Mouse (Mus musculus) kidney, postnatal 4 days (tissue): ENCODE results near the gene Gm13285.
A peak's percentile ranks its signal among the peaks of the same experiment; 100 is the strongest.
"Not testable (repeated sequence)": the region's sequence is repeated elsewhere in the genome, so short reads cannot be mapped to it uniquely, and the experiment has no call there.

Source experiments
- DNase-seq, 2 experiments: peaks; one replicate each; pipeline ENCODE4 v3.0.0; 2021; ENCODE audit warnings: mixed read lengths in 2 of 2

Gene Gm13285

DNA sequence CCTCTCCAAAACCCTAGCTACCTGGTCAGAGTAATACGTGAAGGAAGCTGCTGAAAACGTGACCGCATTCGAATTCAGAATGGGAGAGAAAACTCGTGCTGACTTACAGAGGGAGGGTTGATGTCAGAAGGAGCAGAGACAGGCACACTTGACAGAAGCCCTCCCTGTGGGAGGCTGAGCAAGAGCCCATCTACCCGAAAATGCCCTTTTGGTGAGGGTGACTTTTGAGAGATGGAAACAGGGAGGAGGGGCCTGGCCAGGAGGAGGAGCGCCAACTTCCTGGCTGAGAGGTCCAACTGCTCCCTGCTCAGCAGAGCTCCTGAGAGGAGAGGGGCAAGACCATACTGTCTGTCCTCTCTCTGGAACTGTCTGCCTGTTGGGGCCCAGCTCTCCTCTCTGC lies at the start of gene Gm13285:
Gm13285 (plus strand) TSS at position 301 of the 400 bp plus-strand sequence.
- not testable (repeated sequence) for DNase-seq

- no peak for DNase-seq
Measured at GRCm38 (mm10) chr4:88749926-88750325, 49.5 kb upstream of the Gm13285 start.

GRCm38 (mm10) chr4:88754818-88755340 lies 44.6 kb upstream of the Gm13285 start, which contains the start of gene Gm13271:
Gene Gm13271, plus strand, starts transcription at chr4:88754868.
- DNase-seq = peak; percentile 59 to 61

- DNase-seq = peak in 1 of 2 experiments; percentile 27
Measured at GRCm38 (mm10) chr4:88756581-88757513, 42.6 kb upstream of the Gm13285 start.

DNA sequence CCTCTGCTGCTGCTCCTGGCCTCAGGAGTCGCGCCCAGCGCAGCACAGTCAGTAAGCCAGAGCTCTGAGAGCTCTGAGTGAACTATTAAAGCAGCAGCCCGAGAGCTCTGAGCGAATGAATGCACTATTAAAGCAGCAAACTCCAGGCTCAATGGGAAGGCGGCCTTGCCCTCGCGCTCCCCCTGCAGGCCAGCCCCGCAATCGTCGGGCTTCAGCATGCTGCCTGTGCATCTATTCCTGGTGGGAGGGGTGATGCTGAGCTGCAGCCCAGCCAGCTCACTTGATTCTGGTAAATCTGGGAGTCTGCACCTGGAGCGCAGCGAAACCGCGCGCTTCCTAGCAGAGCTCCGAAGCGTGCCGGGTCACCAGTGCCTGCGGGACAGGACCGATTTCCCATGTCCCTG lies 41.8 kb upstream of the Gm13285 start:
- peak; percentile 87 to 91 for DNase-seq

DNA sequence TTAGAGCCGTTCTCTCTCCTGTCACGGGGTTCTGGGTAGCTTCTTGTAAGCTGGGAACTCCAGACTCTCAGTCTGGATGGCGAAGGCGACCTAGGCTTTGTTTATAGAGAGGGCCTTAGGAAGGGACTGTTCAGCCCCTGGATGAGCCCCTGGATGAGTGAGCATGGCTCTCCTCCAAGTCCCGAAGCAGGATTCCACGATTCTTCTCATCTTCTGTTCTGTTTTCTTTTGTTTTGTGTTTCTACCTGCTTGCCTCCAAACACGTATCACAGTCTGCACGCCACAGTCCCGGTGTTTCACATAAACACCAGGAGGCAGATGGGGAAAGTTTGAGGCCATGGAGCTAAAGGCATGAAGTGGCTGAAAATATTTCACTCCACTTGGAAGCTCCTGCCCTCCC lies 40.7 kb upstream of the Gm13285 start:
- DNase-seq = not testable (repeated sequence)

- peak; percentile 44 to 61 for DNase-seq
Measured at GRCm38 (mm10) chr4:88759610-88760268, 39.7 kb upstream of the Gm13285 start, which contains the start of gene Gm13283. Gene Gm13283, plus strand, starts transcription at chr4:88760119.

DNA sequence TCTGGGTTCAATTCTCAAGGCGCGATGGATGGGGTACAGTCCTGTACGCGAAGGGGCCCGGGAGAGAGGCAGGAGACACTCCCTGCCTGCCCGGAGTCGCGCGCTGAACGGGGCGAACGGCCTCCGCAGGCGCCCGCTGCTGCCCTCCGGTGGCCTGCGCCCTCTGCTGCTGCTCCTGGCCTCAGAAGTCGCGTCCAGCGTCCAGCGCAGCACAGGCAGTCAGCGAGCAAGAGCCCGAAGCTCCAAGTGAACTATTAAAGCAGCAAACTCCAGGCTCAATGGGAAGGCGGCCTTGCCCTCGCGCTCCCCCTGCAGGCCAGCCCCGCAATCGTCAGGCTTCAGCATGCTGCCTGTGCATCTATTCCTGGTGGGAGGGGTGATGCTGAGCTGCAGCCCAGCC lies 39.0 kb upstream of the Gm13285 start:
- DNase-seq = peak; percentile 80 to 89

DNA sequence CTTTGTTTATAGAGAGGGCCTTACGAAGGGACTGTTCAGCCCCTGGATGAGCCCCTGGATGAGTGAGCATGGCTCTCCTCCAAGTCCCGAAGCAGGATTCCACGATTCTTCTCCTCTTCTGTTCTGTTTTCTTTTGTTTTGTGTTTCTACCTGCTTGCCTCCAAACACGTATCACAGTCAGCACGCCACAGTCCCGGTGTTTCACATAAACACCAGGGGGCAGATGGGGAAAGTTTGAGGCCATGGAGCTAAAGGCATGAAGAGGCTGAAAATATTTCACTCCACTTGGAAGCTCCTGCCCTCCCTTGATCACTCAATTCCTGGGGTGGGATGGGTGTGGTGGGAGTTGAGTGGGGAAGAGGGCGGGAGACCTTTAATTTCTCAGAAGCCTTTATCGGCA lies 37.7 kb upstream of the Gm13285 start:
- peak; percentile 67 to 74 for DNase-seq

- peak in 1 of 2 experiments; percentile 22 for DNase-seq
Measured at GRCm38 (mm10) chr4:88762341-88762740, 37.1 kb upstream of the Gm13285 start.

DNA sequence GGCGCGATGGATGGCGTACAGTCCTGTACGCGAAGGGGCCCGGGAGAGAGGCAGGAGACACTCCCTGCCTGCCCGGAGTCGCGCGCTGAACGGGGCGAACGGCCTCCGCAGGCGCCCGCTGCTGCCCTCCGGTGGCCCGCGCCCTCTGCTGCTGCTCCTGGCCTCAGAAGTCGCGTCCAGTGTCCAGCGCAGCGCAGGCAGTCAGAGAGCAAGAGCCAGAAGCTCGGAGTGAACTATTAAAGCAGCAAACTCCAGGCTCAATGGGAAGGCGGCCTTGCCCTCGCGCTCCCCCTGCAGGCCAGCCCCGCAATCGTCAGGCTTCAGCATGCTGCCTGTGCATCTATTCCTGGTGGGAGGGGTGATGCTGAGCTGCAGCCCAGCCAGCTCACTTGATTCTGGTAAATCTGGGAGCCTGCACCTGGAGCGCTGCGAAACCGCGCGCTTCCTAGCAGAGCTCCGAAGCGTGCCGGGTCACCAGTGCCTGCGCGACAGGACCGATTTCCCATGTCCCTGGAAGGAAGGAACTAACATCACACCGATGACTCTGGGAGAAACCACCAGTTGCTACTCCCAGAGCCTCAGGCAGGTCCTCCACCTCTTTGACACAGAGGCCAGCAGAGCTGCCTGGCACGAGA lies 36.0 kb upstream of the Gm13285 start:
- DNase-seq = peak; percentile 55 to 78

GRCm38 (mm10) chr4:88773534-88773933 lies 25.9 kb upstream of the Gm13285 start, which contains the start of gene Gm13290:
Gene Gm13290, plus strand, starts transcription at chr4:88773834.
- DNase-seq = not testable (repeated sequence)

DNA sequence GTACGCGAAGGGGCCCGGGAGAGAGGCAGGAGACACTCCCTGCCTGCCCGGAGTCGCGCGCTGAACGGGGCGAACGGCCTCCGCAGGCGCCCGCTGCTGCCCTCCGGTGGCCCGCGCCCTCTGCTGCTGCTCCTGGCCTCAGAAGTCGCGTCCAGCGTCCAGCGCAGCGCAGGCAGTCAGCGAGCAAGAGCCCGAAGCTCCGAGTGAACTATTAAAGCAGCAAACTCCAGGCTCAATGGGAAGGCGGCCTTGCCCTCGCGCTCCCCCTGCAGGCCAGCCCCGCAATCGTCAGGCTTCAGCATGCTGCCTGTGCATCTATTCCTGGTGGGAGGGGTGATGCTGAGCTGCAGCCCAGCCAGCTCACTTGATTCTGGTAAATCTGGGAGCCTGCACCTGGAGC lies 22.8 kb upstream of the Gm13285 start, which contains the start of gene Gm13289:
Gm13289 (plus strand) TSS at position 301 of the 400 bp plus-strand sequence.
- DNase-seq = not testable (repeated sequence)

- DNase-seq = not testable (repeated sequence)
Measured at GRCm38 (mm10) chr4:88779550-88779949, 19.9 kb upstream of the Gm13285 start, which contains the start of gene Gm13272. Gene Gm13272, plus strand, starts transcription at chr4:88779850.

DNA sequence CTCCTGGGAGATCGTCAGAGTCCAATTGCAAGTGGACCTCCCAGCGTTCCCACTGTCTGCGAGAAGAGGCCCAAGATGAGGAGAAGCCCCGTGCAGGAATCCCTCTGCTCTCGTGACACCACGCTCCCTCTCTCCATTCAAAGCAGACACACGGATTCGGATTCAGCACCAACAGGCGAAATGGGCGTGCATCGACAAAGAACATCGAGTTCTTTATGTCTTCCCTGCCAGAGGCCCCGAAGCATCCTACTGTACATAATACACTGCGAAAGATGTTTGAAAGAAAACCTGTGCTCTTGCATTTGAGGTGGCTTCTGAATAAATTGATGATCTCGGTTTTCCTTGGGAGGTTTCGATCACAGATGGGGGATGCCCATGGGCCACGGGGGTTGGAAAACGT lies 19.1 kb upstream of the Gm13285 start:
- DNase-seq = not testable (repeated sequence)

DNA sequence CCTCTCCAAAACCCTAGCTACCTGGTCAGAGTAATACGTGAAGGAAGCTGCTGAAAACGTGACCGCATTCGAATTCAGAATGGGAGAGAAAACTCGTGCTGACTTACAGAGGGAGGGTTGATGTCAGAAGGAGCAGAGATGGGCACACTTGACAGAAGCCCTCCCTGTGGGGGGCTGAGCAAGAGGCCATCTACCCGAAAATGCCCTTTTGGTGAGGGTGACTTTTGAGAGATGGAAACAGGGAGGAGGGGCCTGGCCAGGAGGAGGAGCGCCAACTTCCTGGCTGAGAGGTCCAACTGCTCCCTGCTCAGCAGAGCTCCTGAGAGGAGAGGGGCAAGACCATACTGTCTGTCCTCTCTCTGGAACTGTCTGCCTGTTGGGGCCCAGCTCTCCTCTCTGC lies 17.6 kb upstream of the Gm13285 start, which contains the start of gene Ifnz:
Ifnz (plus strand) TSS at position 301 of the 400 bp plus-strand sequence.
- not testable (repeated sequence) for DNase-seq

DNA sequence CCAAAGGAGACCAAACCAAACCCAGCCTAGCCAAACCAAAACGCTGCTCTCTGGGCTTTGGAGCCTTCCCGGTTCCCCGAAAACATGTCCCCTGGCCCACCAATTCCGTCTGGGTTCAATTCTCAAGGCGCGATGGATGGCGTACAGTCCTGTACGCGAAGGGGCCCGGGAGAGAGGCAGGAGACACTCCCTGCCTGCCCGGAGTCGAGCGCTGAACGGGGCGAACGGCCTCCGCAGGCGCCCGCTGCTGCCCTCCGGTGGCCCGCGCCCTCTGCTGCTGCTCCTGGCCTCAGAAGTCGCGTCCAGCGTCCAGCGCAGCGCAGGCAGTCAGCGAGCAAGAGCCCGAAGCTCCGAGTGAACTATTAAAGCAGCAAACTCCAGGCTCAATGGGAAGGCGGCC lies 17.1 kb upstream of the Gm13285 start:
- peak; percentile 29 to 39 for DNase-seq

DNA sequence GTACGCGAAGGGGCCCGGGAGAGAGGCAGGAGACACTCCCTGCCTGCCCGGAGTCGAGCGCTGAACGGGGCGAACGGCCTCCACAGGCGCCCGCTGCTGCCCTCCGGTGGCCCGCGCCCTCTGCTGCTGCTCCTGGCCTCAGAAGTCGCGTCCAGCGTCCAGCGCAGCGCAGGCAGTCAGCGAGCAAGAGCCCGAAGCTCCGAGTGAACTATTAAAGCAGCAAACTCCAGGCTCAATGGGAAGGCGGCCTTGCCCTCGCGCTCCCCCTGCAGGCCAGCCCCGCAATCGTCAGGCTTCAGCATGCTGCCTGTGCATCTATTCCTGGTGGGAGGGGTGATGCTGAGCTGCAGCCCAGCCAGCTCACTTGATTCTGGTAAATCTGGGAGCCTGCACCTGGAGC lies 14.1 kb upstream of the Gm13285 start, which contains the start of gene Gm13276:
Gm13276 (plus strand) TSS at position 301 of the 400 bp plus-strand sequence.
- not testable (repeated sequence) for DNase-seq

- peak; percentile 81 to 86 for DNase-seq
Measured at GRCm38 (mm10) chr4:88788402-88788801, 11.1 kb upstream of the Gm13285 start, which contains the start of gene Gm13277. Gene Gm13277, plus strand, starts transcription at chr4:88788632.

GRCm38 (mm10) chr4:88791250-88791649 lies 8.2 kb upstream of the Gm13285 start, which contains the start of gene Gm13278:
Gene Gm13278, plus strand, starts transcription at chr4:88791550.
- DNase-seq = not testable (repeated sequence)

DNA sequence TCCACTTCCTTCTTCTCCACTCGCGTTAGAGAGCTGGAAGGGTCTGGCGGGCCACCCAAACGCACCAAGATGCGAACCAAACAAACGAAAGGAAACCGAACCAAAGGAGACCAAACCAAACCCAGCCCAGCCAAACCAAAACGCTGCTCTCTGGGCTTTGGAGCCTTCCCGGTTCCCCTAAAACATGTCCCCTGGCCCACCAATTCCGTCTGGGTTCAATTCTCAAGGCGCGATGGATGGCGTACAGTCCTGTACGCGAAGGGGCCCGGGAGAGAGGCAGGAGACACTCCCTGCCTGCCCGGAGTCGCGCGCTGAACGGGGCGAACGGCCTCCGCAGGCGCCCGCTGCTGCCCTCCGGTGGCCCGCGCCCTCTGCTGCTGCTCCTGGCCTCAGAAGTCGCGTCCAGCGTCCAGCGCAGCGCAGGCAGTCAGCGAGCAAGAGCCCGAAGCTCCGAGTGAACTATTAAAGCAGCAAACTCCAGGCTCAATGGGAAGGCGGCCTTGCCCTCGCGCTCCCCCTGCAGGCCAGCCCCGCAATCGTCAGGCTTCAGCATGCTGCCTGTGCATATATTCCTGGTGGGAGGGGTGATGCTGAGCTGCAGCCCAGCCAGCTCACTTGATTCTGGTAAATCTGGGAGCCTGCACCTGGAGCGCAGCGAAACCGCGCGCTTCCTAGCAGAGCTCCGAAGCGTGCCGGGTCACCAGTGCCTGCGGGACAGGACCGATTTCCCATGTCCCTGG lies 5.4 kb upstream of the Gm13285 start, which contains the start of gene Gm13275:
Gm13275 (plus strand) TSS at position 552 of the 740 bp plus-strand sequence.
- peak; percentile 49 to 63 for DNase-seq
